Mouse (Mus musculus) ES-Bruce4 (cell line): ENCODE measurements at regions not wholly inside any gene's neighbourhood (a gene's known extent, or its start where the extent isn't known, plus 50 kb on each side); places are given as distances from the start of the nearest gene placed in this dataset.

Source experiments
- H3K27ac ChIP-seq: 2 replicates; pipeline ENCODE4 v1.5.1; 2012; ENCODE audit warnings: low read length, inconsistent platforms; ENCODE audit not compliant: insufficient read depth
- H3K27me3 ChIP-seq: 2 replicates; pipeline ENCODE4 v1.6.1; 2012; ENCODE audit warnings: mild to moderate bottlenecking, low read length, inconsistent platforms; ENCODE audit not compliant: control insufficient read depth, poor library complexity, insufficient read depth, severe bottlenecking
- H3K36me3 ChIP-seq: 2 replicates; pipeline ENCODE4 v1.6.1; 2012; ENCODE audit warnings: inconsistent platforms, mild to moderate bottlenecking, low read length, moderate library complexity; ENCODE audit not compliant: control insufficient read depth, poor library complexity, insufficient read depth, severe bottlenecking
- H3K4me1 ChIP-seq: one replicate; pipeline ENCODE4 v1.8.1; 2011; ENCODE audit warnings: low read length; ENCODE audit not compliant: control insufficient read depth, insufficient read depth
- H3K4me3 ChIP-seq: 2 replicates; pipeline ENCODE4 v1.5.1; 2011; ENCODE audit warnings: low read depth, mild to moderate bottlenecking, low read length
- H3K9ac ChIP-seq: 2 replicates; pipeline ENCODE4 v1.6.1; 2012; ENCODE audit warnings: low read depth, mild to moderate bottlenecking, inconsistent platforms; ENCODE audit not compliant: poor library complexity, severe bottlenecking
- H3K9me3 ChIP-seq: replicated peaks from 2 replicates; pipeline ENCODE4 v1.6.1; 2012; ENCODE audit warnings: mild to moderate bottlenecking, low read length, inconsistent platforms; ENCODE audit not compliant: control insufficient read depth, poor library complexity, insufficient read depth, severe bottlenecking
- CTCF ChIP-seq: IDR thresholded peaks from one replicate; pipeline ENCODE4 v1.8.1; 2011; ENCODE audit warnings: low read depth, low read length
- EP300 ChIP-seq: IDR thresholded peaks from 2 replicates; pipeline ENCODE4 v1.6.1; 2011; ENCODE audit warnings: low read depth, low read length; ENCODE audit not compliant: insufficient read depth
- POLR2A ChIP-seq: IDR thresholded peaks from one replicate; pipeline ENCODE4 v1.8.1; 2011; ENCODE audit warnings: low read length; ENCODE audit not compliant: insufficient read depth

DNA sequence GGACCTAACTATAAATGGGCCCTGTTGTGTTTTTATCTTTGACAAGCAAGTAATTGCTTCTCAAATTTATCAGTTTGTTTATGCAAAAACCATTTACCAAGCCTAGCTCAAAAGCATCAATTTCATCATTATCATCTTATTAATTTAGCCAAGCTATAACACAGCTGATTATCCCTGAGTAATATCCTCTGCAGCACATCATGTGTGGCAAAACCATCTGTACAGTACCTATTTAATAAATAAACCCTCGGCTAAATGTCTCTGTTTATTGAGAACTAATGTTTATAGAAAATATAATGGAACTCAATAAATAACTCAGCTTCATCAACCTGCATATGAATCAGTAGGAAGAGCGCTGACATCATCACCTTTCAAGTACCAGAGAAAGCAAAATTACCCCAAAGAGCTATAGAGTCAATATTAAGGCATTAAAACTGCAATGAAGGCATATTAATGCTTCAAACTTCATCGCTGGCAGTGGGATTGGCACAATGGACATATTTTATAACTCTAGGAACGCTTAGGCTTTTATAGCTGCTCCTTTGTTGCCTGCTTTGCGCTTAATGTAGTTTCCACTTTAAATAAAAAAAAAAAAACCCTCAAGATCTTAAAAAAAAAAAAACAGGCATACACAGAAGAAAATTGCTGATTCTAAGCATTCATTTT, 542.0 kb downstream of the Plcl1 start:
- no peak overlapping the region for H3K9ac ChIP-seq
- H3K36me3 ChIP-seq = no peaks in the 10 kb centered on the region
- H3K27me3 ChIP-seq = no peaks in the 10 kb centered on the region
- H3K27ac ChIP-seq = no peak overlapping the region
- no peaks in the 10 kb centered on the region for H3K9me3 ChIP-seq
- no peak overlapping the region for H3K4me3 ChIP-seq
- TF ChIP-seq CTCF (no peak), POLR2A (no peak), EP300 (no peak)
- H3K4me1 ChIP-seq = no peaks in the 10 kb centered on the region

DNA sequence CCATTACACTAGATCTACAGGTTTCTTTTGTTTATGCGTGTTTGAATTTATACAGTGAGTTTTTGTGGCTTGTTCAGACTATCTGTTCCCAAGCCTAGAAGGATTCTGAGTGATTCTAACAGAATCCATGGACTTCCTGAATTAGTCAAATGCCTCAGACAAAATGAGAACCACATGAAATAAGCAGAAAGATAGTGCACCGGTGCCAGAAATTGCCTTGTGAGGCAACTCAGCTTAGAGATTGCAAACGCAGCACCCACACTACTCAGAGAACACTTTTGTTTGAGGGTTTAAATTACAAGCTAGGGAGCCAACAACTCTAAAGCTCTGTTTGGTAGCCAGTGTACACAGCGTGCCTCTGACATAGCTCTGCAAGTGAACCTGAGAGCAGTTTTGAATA, 543.9 kb downstream of the Plcl1 start:
- no peaks in the 10 kb centered on the region for H3K27me3 ChIP-seq
- no peak overlapping the region for H3K9ac ChIP-seq
- no peaks in the 10 kb centered on the region for H3K4me1 ChIP-seq
- H3K9me3 ChIP-seq = no peaks in the 10 kb centered on the region
- TF ChIP-seq POLR2A (no peak), CTCF (no peak), EP300 (no peak)
- H3K4me3 ChIP-seq = no peak overlapping the region
- no peaks in the 10 kb centered on the region for H3K36me3 ChIP-seq
- no peak overlapping the region for H3K27ac ChIP-seq

DNA sequence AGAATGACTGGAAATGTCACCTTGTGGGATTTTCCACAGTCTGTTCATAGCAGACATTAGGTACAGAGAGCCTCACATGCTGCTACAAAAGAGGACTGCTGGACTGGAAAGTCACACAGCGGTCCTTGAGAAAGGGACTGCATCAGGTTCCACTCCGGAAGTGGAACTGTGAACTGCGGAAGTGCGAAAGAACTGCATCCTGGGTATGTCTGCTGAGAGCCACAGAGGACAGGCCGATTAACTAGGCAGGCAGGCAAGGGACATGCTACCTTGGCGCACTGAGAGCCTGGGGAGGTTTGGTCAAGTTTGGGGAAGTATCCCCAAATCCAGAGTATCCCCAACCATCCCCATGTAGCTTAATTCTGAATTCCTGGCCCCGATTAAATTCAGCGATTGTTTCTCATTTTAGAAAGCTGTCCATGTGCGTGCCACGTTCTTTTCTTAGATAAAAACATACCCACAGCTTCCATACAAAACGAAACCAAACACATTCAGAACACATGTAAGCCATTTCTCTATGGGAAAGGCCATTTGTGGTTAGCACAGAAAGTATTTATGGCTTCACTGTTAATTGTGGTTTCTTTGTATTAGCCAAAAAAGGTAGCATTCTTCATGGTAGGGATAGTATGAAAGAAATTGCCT, 552.2 kb downstream of the Plcl1 start:
- TF ChIP-seq EP300 (no peak), POLR2A (no peak), CTCF (no peak)
- no peak overlapping the region for H3K9ac ChIP-seq
- H3K4me3 ChIP-seq = no peak overlapping the region
- no peaks in the 10 kb centered on the region for H3K4me1 ChIP-seq
- no peak overlapping the region for H3K27ac ChIP-seq
- no peaks in the 10 kb centered on the region for H3K36me3 ChIP-seq
- no peaks in the 10 kb centered on the region for H3K27me3 ChIP-seq
- H3K9me3 ChIP-seq = no peaks in the 10 kb centered on the region

DNA sequence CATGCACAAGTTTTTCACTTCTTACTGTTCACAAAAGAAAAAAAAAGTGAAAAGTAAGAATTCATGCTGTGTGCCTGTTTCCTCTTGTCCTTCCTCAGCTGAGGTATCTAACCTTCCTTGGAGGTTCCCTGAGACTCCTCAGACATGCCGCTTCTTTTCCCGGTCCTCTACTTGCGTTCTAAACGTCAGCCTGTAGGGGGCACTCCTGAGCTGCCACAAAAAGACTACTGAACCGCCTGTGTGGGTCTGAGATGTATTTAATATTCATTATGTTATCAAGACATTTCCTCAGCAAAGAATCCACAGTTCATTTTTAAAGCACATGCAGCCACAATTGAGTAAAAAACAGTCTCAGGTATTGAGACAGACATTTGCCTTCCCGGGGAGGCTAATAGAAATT, 554.6 kb downstream of the Plcl1 start:
- Histone ChIP-seq H3K4me1 (no peaks in the 10 kb centered on the region), H3K27ac (no peak overlapping the region), H3K4me3 (no peak overlapping the region), H3K27me3 (no peaks in the 10 kb centered on the region), H3K9me3 (no peaks in the 10 kb centered on the region), H3K9ac (no peak overlapping the region), H3K36me3 (no peaks in the 10 kb centered on the region)
- no peak for TF ChIP-seq POLR2A
- TF ChIP-seq CTCF = peak; percentile 68

DNA sequence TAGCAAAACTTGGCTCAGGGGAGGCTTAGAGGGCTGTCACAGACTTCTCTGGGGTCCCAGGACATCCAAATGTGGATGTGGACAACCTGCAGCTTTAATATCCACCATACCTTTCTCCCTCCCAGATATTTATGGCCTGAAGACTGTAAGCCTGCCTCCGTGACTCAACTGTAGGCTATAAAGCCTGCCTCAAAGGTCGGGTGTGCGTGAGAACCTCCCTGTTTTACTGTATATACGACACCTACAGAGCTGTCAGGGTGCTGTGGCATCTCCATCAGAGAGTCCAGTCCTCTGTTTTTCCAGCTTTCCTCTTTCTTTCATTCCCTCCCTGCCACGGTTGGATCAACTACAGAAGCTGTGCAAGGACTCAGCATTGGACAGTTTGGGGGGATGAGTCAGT, 558.1 kb downstream of the Plcl1 start:
- Histone ChIP-seq H3K27me3 (no peaks in the 10 kb centered on the region), H3K4me3 (no peak overlapping the region), H3K4me1 (no peaks in the 10 kb centered on the region), H3K36me3 (no peaks in the 10 kb centered on the region), H3K27ac (no peak overlapping the region), H3K9me3 (no peaks in the 10 kb centered on the region), H3K9ac (no peak overlapping the region)
- TF ChIP-seq CTCF (no peak), POLR2A (no peak), EP300 (no peak)

DNA sequence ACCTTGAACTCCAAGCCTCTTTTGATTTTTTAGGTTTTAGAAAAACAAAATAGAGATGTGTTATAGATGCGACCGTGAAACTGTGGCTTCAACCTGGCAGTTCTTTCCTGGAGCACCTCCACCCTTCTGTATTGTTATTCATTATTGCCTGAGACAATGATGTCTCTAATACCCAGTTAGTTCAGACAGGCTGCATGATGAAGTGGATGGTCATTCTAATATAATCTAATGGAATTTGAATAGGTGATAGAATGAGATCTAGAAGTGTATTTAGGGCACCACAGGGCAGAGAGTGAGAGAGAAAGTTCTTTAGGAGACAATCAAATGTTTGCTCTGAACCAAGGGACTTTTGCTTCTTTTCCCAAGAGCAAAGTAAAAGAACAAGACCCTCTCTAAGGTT, 560.6 kb downstream of the Plcl1 start:
- no peak overlapping the region for H3K27ac ChIP-seq
- no peak overlapping the region for H3K9ac ChIP-seq
- TF ChIP-seq CTCF = no peak

More for the DNA sequence above, 560.6 kb downstream of the Plcl1 start:
- Histone ChIP-seq H3K36me3 (no peaks in the 10 kb centered on the region), H3K27me3 (no peaks in the 10 kb centered on the region), H3K4me3 (no peak overlapping the region), H3K4me1 (no peaks in the 10 kb centered on the region), H3K9me3 (no peaks in the 10 kb centered on the region)
